Mouse (Mus musculus) liver, postnatal 0 days (tissue): Measurements from ENCODE around the gene Fbxo41. TPM values are rescaled to one million over a fixed set of nuclear protein-coding genes. Genes with fewer than 3 reads are reported as not detected.

ENCODE experiments used
- ATAC-seq: fragments of 200-750 bp; cut with Nextera tagmentation; 2 replicates; pipeline ENCODE4 v1.8.0; 2017; ENCODE audit warnings: mild to moderate bottlenecking, moderate library complexity
- DNase-seq: peaks from one replicate; pipeline ENCODE4 v3.0.0-alpha.2; 2016
- H3K27ac ChIP-seq: fragments of 300-500 bp; sonication (generic); 2 replicates; pipeline ENCODE4 v1.5.1; 2014; ENCODE audit warnings: antibody characterized with exemption, moderate library complexity, mild to moderate bottlenecking, low read depth
- H3K27me3 ChIP-seq: fragments of 300-500 bp; sonication (generic); 2 replicates; pipeline ENCODE4 v1.6.1; 2014; ENCODE audit warnings: low read length, control low read depth, mixed read lengths; ENCODE audit not compliant: insufficient read depth
- H3K36me3 ChIP-seq: fragments of 300-500 bp; sonication (generic); replicated peaks from 2 replicates; pipeline ENCODE4 v1.6.1; 2014; ENCODE audit warnings: mild to moderate bottlenecking, control low read depth, low read length, moderate library complexity, mixed read lengths; ENCODE audit not compliant: insufficient read depth
- H3K4me1 ChIP-seq: fragments of 300-500 bp; sonication (generic); 2 replicates; pipeline ENCODE4 v1.6.1; 2014; ENCODE audit warnings: antibody characterized with exemption, mild to moderate bottlenecking, control low read depth; ENCODE audit not compliant: insufficient read depth
- H3K4me2 ChIP-seq: fragments of 300-500 bp; sonication (generic); 2 replicates; pipeline ENCODE4 v1.6.1; 2014; ENCODE audit warnings: low read depth, mild to moderate bottlenecking, low read length, moderate library complexity, mixed read lengths
- H3K4me3 ChIP-seq: fragments of 300-500 bp; sonication (generic); 2 replicates; pipeline ENCODE4 v1.5.1; 2014; ENCODE audit warnings: low read depth, low read length
- H3K9ac ChIP-seq: fragments of 300-500 bp; sonication (generic); replicated peaks from 2 replicates; pipeline ENCODE4 v1.6.1; 2014; ENCODE audit warnings: mild to moderate bottlenecking, moderate library complexity
- H3K9me3 ChIP-seq: fragments of 300-500 bp; sonication (generic); 2 replicates; pipeline ENCODE4 v1.6.1; 2016; ENCODE audit warnings: mild to moderate bottlenecking, control low read depth, low read length, mixed read lengths
- CTCF ChIP-seq: sonication (generic); IDR thresholded peaks from 2 replicates; pipeline ENCODE4 v1.5.1; 2016; ENCODE audit warnings: antibody characterized with exemption, low read depth
- EP300 ChIP-seq: IDR thresholded peaks from 2 replicates; pipeline ENCODE4 v1.6.1; 2016; ENCODE audit warnings: antibody characterized with exemption, low read depth, mild to moderate bottlenecking
- WGBS: fragments of 180-500 bp; shearing (Covaris S2); extraction: QIAGEN DNeasy Blood & Tissue Kit; methylation state at CpG from one replicate; pipeline ENCODE4 v1.1.7; 2014; ENCODE audit not compliant: insufficient replicate concordance; 5-methylcytosine and 5-hydroxymethylcytosine counted together
- polyA plus RNA-seq: library from polyadenylated mRNA; unstranded; fragments of >200 nt; fragmentation: Nextera tagmentation; extraction: Ambion mirVana; gene quantifications from 2 replicates; pipeline ENCODE4 v1.2.1, GENCODE M21; 2015

Gene Fbxo41
- polyA plus RNA-seq, 1 experiment from 2014 or later, result not detected

GRCm38 (mm10) chr6:85485738-85486137 is 17.1 kb downstream of the Fbxo41 start:
- no peak overlapping the region for H3K27ac ChIP-seq
- ATAC-seq (no peak), DNase-seq (no peak)
- peaks cover 20% of the 10 kb centered on the region for H3K27me3 ChIP-seq
- 67% methylated on average over 2 of the region's 2 CpGs for WGBS
- no peaks in the 10 kb centered on the region for H3K9me3 ChIP-seq
- no peak overlapping the region for H3K4me2 ChIP-seq
- no peaks in the 10 kb centered on the region for H3K4me1 ChIP-seq
- H3K36me3 ChIP-seq, result no peaks in the 10 kb centered on the region
- no peak for TF ChIP-seq CTCF
- no peak for TF ChIP-seq EP300
- no peak overlapping the region for H3K9ac ChIP-seq
- H3K4me3 ChIP-seq, result no peak overlapping the region

GRCm38 (mm10) chr6:85483843-85484721 is 18.7 kb downstream of the Fbxo41 start:
- peak; percentile 14 for DNase-seq
- Histone ChIP-seq H3K4me1 (no peaks in the 10 kb centered on the region), H3K36me3 (no peaks in the 10 kb centered on the region), H3K9me3 (no peaks in the 10 kb centered on the region), H3K4me2 (no peak overlapping the region), H3K9ac (no peak overlapping the region), H3K27me3 (peaks cover 20% of the 10 kb centered on the region), H3K4me3 (no peak overlapping the region), H3K27ac (no peak overlapping the region)
- TF ChIP-seq CTCF (no peak), EP300 (no peak)
- no peak for ATAC-seq
- 6% methylated on average over 78 of the region's 92 CpGs for WGBS

- WGBS, result 70% methylated on average over 13 of the region's 16 CpGs
- H3K9ac ChIP-seq, result no peak overlapping the region
- DNase-seq (no peak), ATAC-seq (no peak)
- no peaks in the 10 kb centered on the region for H3K4me1 ChIP-seq
- H3K27me3 ChIP-seq, result peaks cover 20% of the 10 kb centered on the region
- H3K4me3 ChIP-seq, result no peak overlapping the region
- no peak overlapping the region for H3K27ac ChIP-seq
- TF ChIP-seq CTCF, result no peak
- no peak for TF ChIP-seq EP300
- H3K9me3 ChIP-seq, result no peaks in the 10 kb centered on the region
- H3K36me3 ChIP-seq, result no peaks in the 10 kb centered on the region
- no peak overlapping the region for H3K4me2 ChIP-seq
Measured at GRCm38 (mm10) chr6:85480685-85481084, 22.1 kb downstream of the Fbxo41 start.

- no peaks in the 10 kb centered on the region for H3K36me3 ChIP-seq
- no peak overlapping the region for H3K9ac ChIP-seq
- no peak overlapping the region for H3K4me3 ChIP-seq
- ATAC-seq, result no peak
- peaks cover 17% of the 10 kb centered on the region for H3K27me3 ChIP-seq
- no peak overlapping the region for H3K4me2 ChIP-seq
- no peak for TF ChIP-seq CTCF
- no peaks in the 10 kb centered on the region for H3K4me1 ChIP-seq
- WGBS, result 77% methylated on average over 5 of the region's 5 CpGs
- no peak for DNase-seq
- no peaks in the 10 kb centered on the region for H3K9me3 ChIP-seq
- H3K27ac ChIP-seq, result no peak overlapping the region
Measured at GRCm38 (mm10) chr6:85479979-85480378, 22.8 kb downstream of the Fbxo41 start.

- Histone ChIP-seq H3K9ac (no peak overlapping the region), H3K36me3 (no peaks in the 10 kb centered on the region), H3K4me2 (no peak overlapping the region), H3K9me3 (no peaks in the 10 kb centered on the region), H3K4me1 (no peaks in the 10 kb centered on the region), H3K27ac (no peak overlapping the region), H3K4me3 (no peak overlapping the region), H3K27me3 (0 out of 2 replicates have a peak, but pooled peaks cover 2% of the 10 kb centered on the region)
- TF ChIP-seq CTCF (no peak), EP300 (no peak)
- WGBS, result 37% methylated on average over 14 of the region's 14 CpGs
- no peak for DNase-seq
- no peak for ATAC-seq
Measured at GRCm38 (mm10) chr6:85478416-85478815, 24.4 kb downstream of the Fbxo41 start.

- Histone ChIP-seq H3K36me3 (no peaks in the 10 kb centered on the region), H3K4me2 (no peak overlapping the region), H3K4me3 (no peak overlapping the region), H3K9ac (no peak overlapping the region), H3K4me1 (no peaks in the 10 kb centered on the region), H3K27me3 (0 out of 2 replicates have a peak, but pooled peaks cover 2% of the 10 kb centered on the region), H3K27ac (no peak overlapping the region), H3K9me3 (no peaks in the 10 kb centered on the region)
- ATAC-seq (peak; percentile 53; the same call in 1 of the 2 replicates), DNase-seq (peak; percentile 62)
- TF ChIP-seq EP300 (no peak), CTCF (peak; percentile 77)
- 38% methylated on average over 10 of the region's 10 CpGs for WGBS
Measured at GRCm38 (mm10) chr6:85477366-85477917, 25.4 kb downstream of the Fbxo41 start.
